Mouse (Mus musculus) kidney, postnatal 10 days (tissue): ENCODE measurements around the gene Psg23.
"Not testable (repeated sequence)": the region's sequence is repeated elsewhere in the genome, so short reads cannot be mapped to it uniquely, and the experiment has no call there.

Experiments
- DNase-seq: peaks from one replicate; pipeline ENCODE4 v3.0.0; 2021; ENCODE audit warnings: mixed read lengths

The Psg23 gene

DNA sequence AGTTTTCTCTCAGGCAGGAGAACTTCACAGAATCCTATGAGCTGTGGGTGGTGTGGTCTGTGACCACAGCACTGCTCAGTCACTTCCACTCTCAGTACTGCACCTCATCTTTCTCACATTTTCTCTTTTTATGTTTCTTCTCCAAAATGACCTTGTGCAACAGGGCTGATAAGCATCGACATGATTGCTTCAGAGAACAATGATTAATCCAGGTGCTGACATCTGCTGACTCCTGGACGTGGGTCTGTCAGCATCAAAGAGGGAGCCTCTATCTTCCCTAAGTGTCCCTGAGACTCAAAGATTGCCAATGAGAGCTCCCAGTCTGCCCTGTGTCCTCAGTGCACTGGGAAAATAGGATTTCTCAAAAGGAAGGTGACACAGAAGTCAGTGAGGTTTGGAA lies at the start of gene Psg23:
TSS of gene Psg23 (minus strand) at position 101 of the 400 bp plus-strand sequence.
- DNase-seq = not testable (repeated sequence)

- DNase-seq = not testable (repeated sequence)
These were observed 40.3 kb upstream of the Psg23 start, which contains the start of gene Psg21 for GRCm38 (mm10) chr7:18656625-18657024. Gene Psg21, minus strand, starts transcription at chr7:18656725.

DNA sequence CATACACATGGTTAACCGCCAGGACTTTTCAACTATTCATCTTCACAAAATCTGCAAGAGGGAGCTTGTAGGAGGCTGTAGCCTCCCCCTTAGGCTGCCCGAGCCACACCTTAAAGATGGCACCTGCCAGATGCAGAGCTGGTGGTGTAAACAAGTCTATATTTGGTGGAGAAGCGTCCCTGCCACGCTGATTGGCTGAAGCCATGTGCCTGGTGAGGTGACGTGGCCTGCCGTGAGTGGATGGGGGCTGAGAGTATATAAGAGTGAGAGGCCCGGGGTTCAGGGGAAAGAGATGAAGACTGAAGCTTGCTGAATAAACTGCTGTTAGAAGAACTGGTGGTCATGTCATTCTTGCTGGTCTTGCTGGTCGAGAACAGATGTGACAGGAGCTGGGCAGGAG lies 10.6 kb upstream of the Psg23 start:
- DNase-seq = not testable (repeated sequence)

- no peak for DNase-seq
These were observed 49.1 kb downstream of the Psg23 start, which contains the start of gene Psg27 for GRCm38 (mm10) chr7:18567205-18567604. Gene Psg27, minus strand, starts transcription at chr7:18567305.

DNA sequence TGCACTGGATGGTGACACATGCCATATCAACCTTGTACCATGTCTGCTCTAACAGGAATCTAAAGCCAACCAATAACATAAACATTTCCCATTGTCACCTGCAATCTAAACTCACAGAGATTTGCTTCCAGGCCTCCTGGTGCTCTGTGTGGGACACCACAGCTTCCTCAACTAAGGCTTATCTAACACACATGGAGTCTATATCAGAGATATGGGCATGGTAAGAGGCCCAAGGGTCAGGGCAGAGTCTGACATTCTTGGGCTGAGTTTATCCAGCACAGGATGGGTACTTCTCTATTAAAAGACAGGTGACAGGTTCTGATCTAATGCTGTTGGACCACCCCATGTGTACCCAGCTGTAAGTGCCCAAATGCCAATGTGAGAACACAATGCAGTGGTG lies 56.5 kb downstream of the Psg23 start:
- DNase-seq = no peak
